Mouse (Mus musculus) large intestine, adult 2 months (tissue): ENCODE results near the gene Btf3. TPM values are rescaled to one million over a fixed set of nuclear protein-coding genes. Genes with fewer than 3 reads are reported as not detected.

Experiments used
- DNase-seq: peaks from one replicate; pipeline ENCODE4 v3.0.0-alpha.2; 2012; ENCODE audit warnings: low read depth, low spot score
- WGBS: fragments of 180-500 bp; shearing (Covaris S2); methylation state at CpG from one replicate; pipeline ENCODE4 v1.1.7; 2018; 5-methylcytosine and 5-hydroxymethylcytosine counted together
- polyA plus RNA-seq: library from polyadenylated mRNA; depleted of rRNA; stranded (reverse); fragments of >200 nt; gene quantifications from 2 replicates; pipeline ENCODE4 v1.2.3, GENCODE M21; 2012; rRNA removed

The Btf3 gene
- polyA plus RNA-seq, 1 experiment, result 242 TPM

GRCm38 (mm10) chr13:98290719-98291118 is 26.1 kb downstream of the Btf3 start:
- 37% methylated on average over 2 of the region's 2 CpGs for WGBS
- no peak for DNase-seq

DNA sequence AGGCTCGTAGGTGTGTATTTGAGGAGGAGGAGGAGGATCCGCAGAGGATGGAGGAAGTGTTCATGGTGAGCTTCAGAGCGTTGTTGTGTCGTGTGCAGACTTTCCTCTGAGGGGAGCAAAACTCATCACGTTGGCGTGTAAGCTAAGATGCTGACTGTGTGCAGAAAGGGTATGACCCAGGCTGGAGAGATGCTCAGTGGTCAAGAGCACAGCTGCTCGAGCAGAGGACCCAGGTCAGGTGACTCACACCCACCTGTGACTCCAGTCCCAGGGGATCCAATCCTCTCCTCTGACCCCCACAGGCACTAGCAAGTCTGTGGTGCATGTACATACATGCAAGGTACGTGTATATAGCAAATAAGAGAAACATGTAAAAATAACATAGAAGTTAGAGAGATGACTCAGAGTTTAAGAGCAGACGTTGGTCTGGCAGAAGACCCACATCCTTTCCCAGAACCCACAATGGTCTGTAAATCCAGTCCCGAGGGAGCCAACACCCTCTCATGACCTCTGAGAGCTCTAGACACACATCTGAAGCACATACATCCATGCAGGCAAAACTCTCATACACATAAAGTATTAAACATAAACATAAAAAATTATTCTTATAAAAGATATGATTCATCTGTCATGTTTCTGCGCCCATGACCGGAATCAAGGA is 35.7 kb downstream of the Btf3 start:
- WGBS, result 67% methylated on average over 12 of the region's 12 CpGs
- no peak for DNase-seq

DNA sequence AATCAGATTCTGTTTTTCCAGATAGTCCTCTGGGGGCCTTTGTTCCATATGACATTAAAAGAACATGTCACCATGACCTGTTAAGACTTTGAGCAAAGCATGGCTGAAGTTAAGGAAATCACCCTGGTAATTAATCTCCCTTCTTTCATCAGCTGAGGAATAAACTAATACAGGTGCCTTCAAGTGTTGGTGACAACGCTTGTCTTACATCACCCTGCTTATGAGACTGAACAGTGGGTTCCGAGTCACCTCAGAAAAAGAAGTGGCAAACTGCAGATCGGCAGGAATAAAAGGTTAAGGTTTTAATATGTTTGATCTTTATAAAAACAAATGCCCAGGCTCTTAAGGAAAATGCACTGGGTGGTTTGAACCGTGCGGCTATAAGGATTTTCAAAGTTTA is 37.1 kb downstream of the Btf3 start, which contains the start of gene Gm21976:
Gm21976 (plus strand) TSS at position 202 of the 400 bp plus-strand sequence.
- 79% methylated on average over 5 of the region's 5 CpGs for WGBS

DNA sequence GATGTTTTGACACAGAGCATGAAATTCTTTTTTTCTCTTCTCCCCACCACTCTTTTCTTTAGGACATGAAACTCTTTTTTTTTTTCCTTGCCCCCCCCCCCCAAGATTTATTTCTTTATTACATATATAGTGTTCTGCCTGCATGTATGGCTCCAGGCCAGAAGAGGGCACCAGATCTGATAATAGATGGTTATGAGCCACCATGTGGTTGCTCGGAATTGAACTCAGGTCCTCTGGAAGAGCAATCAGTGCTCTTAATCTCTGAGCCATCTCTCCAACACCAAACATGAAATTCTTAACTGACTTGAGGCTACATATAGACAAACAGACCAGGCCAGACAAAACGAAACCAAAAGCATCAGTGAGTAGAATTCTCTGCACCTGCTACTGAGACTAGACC is 39.3 kb downstream of the Btf3 start:
- DNase-seq, result no peak
- WGBS, result 66% methylated on average over 2 of the region's 2 CpGs

More for the DNA sequence above, 37.1 kb downstream of the Btf3 start, which contains the start of gene Gm21976:
- DNase-seq, result no peak

DNA sequence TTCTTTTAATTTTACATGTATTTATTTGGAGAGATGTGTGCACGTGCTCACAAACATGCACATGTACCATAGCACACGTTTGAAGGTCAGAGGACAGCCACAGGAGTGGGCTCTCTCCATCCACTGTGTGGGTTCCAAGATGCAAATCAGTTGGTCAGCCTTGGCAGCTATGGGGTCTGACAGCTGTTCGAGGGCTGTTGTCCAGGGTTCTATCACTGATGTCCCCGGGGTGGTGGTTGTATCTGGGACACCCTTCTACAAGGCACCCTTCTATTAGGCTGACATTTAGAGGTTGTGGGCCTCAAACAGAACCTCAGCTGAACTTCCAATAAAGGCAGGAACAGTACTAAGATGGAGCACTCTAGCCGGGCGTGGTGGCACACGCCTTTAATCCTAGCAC is 40.6 kb downstream of the Btf3 start:
- no peak for DNase-seq
- WGBS, result 89% methylated on average over 7 of the region's 7 CpGs

- DNase-seq, result no peak
- WGBS, result 65% methylated on average over 4 of the region's 4 CpGs
Observed at GRCm38 (mm10) chr13:98275646-98276045, 41.2 kb downstream of the Btf3 start.

DNA sequence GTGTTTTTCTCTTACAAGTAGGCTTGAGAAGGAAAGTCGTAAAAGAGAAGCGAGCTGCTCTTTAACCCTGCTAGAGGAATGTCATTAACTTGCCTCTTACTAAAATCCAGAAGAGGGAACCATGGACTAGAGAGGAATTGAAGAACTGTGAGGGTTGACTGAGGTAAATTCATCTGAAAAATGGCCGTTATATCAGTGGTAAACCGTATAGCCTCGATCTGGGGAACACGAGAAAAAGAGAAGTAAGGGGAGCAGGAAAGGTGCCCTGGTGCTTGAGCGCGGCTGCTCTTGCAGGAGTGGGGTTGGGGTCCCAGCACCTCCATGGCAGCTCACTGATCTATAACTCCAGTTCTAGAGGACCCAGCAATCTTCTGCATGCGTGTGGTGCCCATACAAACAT is 42.8 kb downstream of the Btf3 start:
- no peak for DNase-seq
- WGBS, result 83% methylated on average over 9 of the region's 9 CpGs

DNA sequence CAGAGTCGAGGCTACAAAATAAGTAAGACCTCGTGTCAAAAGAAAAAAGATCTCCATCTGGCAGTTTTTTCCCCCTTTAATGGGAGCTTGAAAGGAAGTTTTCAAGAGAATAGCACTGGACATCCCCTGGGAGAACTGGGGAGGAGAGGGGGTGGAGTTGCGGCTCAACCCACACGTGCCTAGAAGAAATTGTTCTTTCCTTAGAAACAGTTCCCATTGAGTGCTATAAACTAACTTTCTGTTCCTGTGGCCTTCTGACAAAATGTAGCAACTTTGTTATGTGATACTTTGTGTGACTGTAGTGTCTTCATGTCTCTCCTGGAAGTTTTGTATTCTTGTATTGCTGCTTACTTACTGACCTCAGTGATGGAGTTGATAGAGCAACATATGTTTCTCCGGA is 52.7 kb downstream of the Btf3 start:
- WGBS, result 28% methylated on average over 5 of the region's 5 CpGs
- no peak for DNase-seq

DNA sequence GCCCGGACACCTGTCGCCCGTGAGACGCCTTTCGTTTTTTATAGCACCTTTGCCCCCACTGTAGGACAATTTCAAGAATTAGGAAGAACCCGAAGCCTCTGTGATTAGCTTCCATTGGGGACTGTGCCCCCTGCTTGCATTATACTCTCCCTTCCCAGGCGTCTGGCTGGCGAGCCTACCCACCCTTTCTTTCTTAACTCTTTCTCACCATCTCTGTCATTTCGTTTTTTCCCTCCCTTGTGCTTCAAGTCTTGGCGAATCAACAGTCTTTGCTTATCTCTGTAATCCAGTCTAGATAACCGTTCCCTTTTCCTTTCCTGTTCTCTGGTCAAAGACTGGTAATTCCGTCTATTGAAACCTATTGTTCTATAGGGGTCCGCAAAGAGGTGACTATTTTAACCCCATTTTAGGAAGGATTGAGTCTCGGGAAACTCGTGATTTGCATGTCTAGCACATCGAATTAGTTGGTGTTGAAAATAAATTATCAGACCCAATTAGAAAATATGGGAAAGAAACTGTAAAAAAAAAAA is 53.3 kb downstream of the Btf3 start:
- DNase-seq, result no peak
- under 1% methylated on average over 16 of the region's 16 CpGs for WGBS

GRCm38 (mm10) chr13:98262636-98263457 is 54.0 kb downstream of the Btf3 start, which contains the start of the genes Utp15 and Ankra2:
Gene Utp15, minus strand, starts transcription at chr13:98263041.
Gene Ankra2, plus strand, starts transcription at chr13:98263074.
- under 1% methylated on average over 71 of the region's 71 CpGs for WGBS
- peak; percentile 85 for DNase-seq

Other genes with a start within 250 kb of the Btf3 start
- gene Arhgef28, start 110.6 kb downstream of the Btf3 start, polyA plus RNA-seq, result 2.9 and 4.3 TPM in 2 replicates
- 5.4 and 6.6 TPM in 2 replicates for gene Utp15, start 54.0 kb downstream of the Btf3 start, polyA plus RNA-seq
- 11.7 and 15.3 TPM in 2 replicates for gene Ankra2, start 53.9 kb downstream of the Btf3 start, polyA plus RNA-seq
- not detected in 2 replicates for gene Gm21976, start 37.1 kb downstream of the Btf3 start, polyA plus RNA-seq
- not detected in 2 replicates for gene Foxd1, start 37.2 kb upstream of the Btf3 start, polyA plus RNA-seq
- gene Gm10320, start 175.0 kb upstream of the Btf3 start, polyA plus RNA-seq, result 3.3 and 4.9 TPM in 2 replicates